Mouse (Mus musculus) neural tube, embryonic 13.5 days (tissue): ENCODE data around the gene Pkn1. TPM values are rescaled to one million over a fixed set of nuclear protein-coding genes. Genes with fewer than 3 reads are reported as not detected.

Source experiments
- microRNA-seq: library from miRNA; unstranded; fragments of <30 nt; microRNA quantifications from one replicate; pipeline ENCODE4, GENCODE M21; 2016
- polyA plus RNA-seq: library from polyadenylated mRNA; unstranded; fragments of >200 nt; fragmentation: Nextera tagmentation; extraction: Ambion mirVana; gene quantifications from 2 replicates; pipeline ENCODE4 v1.2.1, GENCODE M21; 2015

The Pkn1 gene
- polyA plus RNA-seq, 1 experiment from 2014 or later: 21.3 TPM

Small RNA genes within 50 kb of the gene (microRNA-seq; reads per million reads assigned to microRNA genes)
- not detected for gene Mir1668

Other genes with a start within 250 kb of the Pkn1 start
- gene Scoc, start 240.8 kb downstream of the Pkn1 start, polyA plus RNA-seq: 214 and 218 TPM in 2 replicates
- gene Olfr370, start 163.4 kb downstream of the Pkn1 start, polyA plus RNA-seq: 0.04 TPM in 1 of 2 replicates, not detected in the other
- 354 and 397 TPM in 2 replicates for gene Ndufb7, start 132.5 kb downstream of the Pkn1 start, polyA plus RNA-seq
- 1,063 and 1,130 TPM in 2 replicates for gene Tecr, start 91.2 kb downstream of the Pkn1 start, polyA plus RNA-seq
- 54.3 and 54.4 TPM in 2 replicates for gene Dnajb1, start 91.0 kb downstream of the Pkn1 start, polyA plus RNA-seq
- 149 and 151 TPM in 2 replicates for gene Gipc1, start 46.5 kb downstream of the Pkn1 start, polyA plus RNA-seq
- 0.46 and 0.50 TPM in 2 replicates for gene Ptger1, start 32.5 kb downstream of the Pkn1 start, polyA plus RNA-seq
- 101 and 105 TPM in 2 replicates for gene Ddx39, start 16.0 kb upstream of the Pkn1 start, polyA plus RNA-seq
- 12.7 and 14.7 TPM in 2 replicates for gene Adgre5, start 42.1 kb upstream of the Pkn1 start, polyA plus RNA-seq
- 40.0 and 40.1 TPM in 2 replicates for gene Adgrl1, start 200.9 kb upstream of the Pkn1 start, polyA plus RNA-seq